Mouse (Mus musculus): Measurements from ENCODE around the gene Mgea5. TPM values are rescaled to one million over a fixed set of nuclear protein-coding genes. Genes with fewer than 3 reads are reported as not detected.

The Mgea5 gene
- polyA plus RNA-seq, 2 experiments: 59.0 to 85.3 TPM

DNA sequence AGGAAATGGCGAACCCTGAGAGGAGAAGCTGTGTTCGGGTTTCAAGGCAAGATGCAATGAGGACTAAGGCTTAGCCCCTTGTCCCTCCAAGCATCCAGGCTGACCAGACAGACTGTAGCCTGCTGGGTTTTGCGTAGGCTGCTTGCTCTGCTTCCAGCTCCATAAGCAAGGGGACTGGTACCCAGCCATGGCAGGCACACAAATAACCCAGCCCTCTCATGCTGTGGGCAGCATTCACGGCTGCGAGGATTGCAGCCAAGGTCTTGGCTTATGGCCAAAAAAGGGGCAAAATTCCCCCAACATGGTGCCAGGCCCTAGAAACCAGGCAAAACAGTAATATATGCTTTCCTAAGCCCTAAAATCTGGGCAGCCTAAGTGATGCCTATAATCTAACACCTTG lies 38.2 kb upstream of the Mgea5 start:
- H3K27me3 ChIP-seq (ENCODE audit: control insufficient read depth, insufficient read depth, low read length): no peaks in the 10 kb centered on the region
- no peak for TF ChIP-seq POLR2A (IDR thresholded peaks at IDR 0.05; ENCODE audit: borderline replicate concordance, extremely low read depth, insufficient read depth, insufficient read length)
- H3K4me2 ChIP-seq (replicated peaks; ENCODE audit: low read depth, low read length, severe bottlenecking): no peak overlapping the region
- DNase-seq (ENCODE audit: low spot score) (no peak), ATAC-seq (ENCODE audit: low FRiP score, low read depth) (no peak)
- no peak overlapping the region for H3K4me3 ChIP-seq (replicated peaks; ENCODE audit: low read length)
- H3K27ac ChIP-seq (replicated peaks; ENCODE audit: low read depth, low read length): no peak overlapping the region
- 55% methylated on average over 5 of the region's 5 CpGs for WGBS
- 0 out of 2 replicates have a peak, but pooled peaks cover 3% of the 10 kb centered on the region for H3K4me1 ChIP-seq (ENCODE audit: control insufficient read depth, insufficient read depth, low read length)
- peaks cover 6% of the 10 kb centered on the region for H3K36me3 ChIP-seq (ENCODE audit: control insufficient read depth, insufficient read depth, low read length)
- H3K9ac ChIP-seq (ENCODE audit: low read depth, low read length, severe bottlenecking): no peak overlapping the region
- no peaks in the 10 kb centered on the region for H3K9me3 ChIP-seq (ENCODE audit: control insufficient read depth, low read length)

DNA sequence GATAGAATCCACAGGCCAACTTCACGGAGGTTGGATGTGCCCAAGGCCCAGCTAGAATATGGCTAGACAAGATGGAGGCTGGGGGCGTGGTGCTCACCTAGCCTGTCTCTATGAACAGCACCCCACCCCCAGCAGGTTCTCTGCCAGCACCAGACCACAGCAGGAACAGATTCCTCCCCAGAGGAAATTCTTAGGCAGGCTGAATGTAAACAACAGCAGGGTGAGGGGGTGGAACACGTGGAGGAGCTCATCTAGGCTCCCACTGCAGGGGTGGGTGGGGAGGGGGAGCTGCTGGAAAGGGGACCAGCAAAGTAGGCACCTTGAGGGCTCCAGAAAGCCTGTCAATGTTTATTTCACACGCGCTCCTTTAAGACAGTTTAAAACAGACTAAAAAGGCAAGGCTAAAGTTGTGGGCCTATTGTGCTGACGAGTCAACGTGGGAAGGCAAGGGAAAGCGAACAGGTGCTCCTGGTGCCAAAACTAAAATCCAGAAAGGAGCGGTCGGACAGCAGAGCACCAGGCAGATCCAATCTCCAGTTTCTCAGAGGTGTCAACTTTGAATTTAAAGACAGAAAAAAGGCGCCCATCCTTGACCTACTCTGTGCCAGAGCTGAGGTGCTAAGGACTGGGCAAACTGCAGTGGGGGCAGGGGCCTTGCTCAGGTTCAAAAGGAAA lies 34.3 kb upstream of the Mgea5 start:
- no peak for ATAC-seq (ENCODE audit: low FRiP score, low read depth)
- H3K9ac ChIP-seq (ENCODE audit: low read depth, low read length, severe bottlenecking): no peak overlapping the region
- no peaks in the 10 kb centered on the region for H3K9me3 ChIP-seq (ENCODE audit: control insufficient read depth, low read length)
- no peak overlapping the region for H3K27ac ChIP-seq (replicated peaks; ENCODE audit: low read depth, low read length)
- no peak overlapping the region for H3K4me3 ChIP-seq (replicated peaks; ENCODE audit: low read length)
- no peak overlapping the region for H3K4me2 ChIP-seq (replicated peaks; ENCODE audit: low read depth, low read length, severe bottlenecking)
- peaks cover 10% of the 10 kb centered on the region for H3K27me3 ChIP-seq (ENCODE audit: control insufficient read depth, insufficient read depth, low read length)
- no peak for DNase-seq (ENCODE audit: low spot score)
- peaks cover 6% of the 10 kb centered on the region for H3K36me3 ChIP-seq (ENCODE audit: control insufficient read depth, insufficient read depth, low read length)
- no peak for TF ChIP-seq POLR2A (IDR thresholded peaks at IDR 0.05; ENCODE audit: borderline replicate concordance, extremely low read depth, insufficient read depth, insufficient read length)
- WGBS: 76% methylated on average over 11 of the region's 11 CpGs
- H3K4me1 ChIP-seq (ENCODE audit: control insufficient read depth, insufficient read depth, low read length): peaks cover 17% of the 10 kb centered on the region

DNA sequence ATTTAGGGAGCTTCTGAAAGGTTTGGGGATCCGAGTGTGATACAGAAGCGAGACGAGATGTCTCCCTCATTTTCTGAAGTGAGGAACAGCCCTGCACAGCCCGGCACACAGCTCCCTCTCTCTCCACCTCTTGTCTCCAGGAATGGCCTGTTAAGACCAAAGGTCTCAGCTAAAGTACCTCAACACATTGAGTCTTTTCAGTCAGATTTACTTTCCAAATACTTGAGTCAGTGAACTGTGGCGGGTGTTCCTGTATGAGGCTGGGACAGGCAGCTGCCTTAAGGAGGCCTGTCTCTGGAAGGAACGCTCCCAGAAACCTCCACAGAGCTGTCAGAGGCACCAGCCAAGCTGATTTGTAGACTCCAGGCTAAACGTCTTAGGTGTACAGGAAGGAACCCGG lies 33.1 kb upstream of the Mgea5 start:
- DNase-seq (ENCODE audit: low spot score) (no peak), ATAC-seq (ENCODE audit: low FRiP score, low read depth) (no peak)
- Histone ChIP-seq H3K36me3 (ENCODE audit: control insufficient read depth, insufficient read depth, low read length) (peaks cover 6% of the 10 kb centered on the region), H3K4me2 (replicated peaks; ENCODE audit: low read depth, low read length, severe bottlenecking) (peak overlapping the region; percentile 78; the same call in 1 of the 2 replicates), H3K9ac (ENCODE audit: low read depth, low read length, severe bottlenecking) (no peak overlapping the region), H3K27me3 (ENCODE audit: control insufficient read depth, insufficient read depth, low read length) (peaks cover 10% of the 10 kb centered on the region), H3K4me1 (ENCODE audit: control insufficient read depth, insufficient read depth, low read length) (peaks cover 21% of the 10 kb centered on the region), H3K9me3 (ENCODE audit: control insufficient read depth, low read length) (no peaks in the 10 kb centered on the region), H3K4me3 (replicated peaks; ENCODE audit: low read length) (no peak overlapping the region), H3K27ac (replicated peaks; ENCODE audit: low read depth, low read length) (no peak overlapping the region)
- 26% methylated on average over 8 of the region's 8 CpGs for WGBS
- TF ChIP-seq POLR2A (IDR thresholded peaks at IDR 0.05; ENCODE audit: borderline replicate concordance, extremely low read depth, insufficient read depth, insufficient read length): no peak

GRCm38 (mm10) chr19:45815831-45816405 lies 32.3 kb upstream of the Mgea5 start, which contains the start of gene Kcnip2:
Gene Kcnip2 (minus strand): TSS chr19:45816061.
- peak within 1 kb of the TSS; percentile 50 for H3K9ac ChIP-seq (ENCODE audit: low read depth, low read length, severe bottlenecking)
- peaks cover 10% of the 10 kb centered on the region for H3K27me3 ChIP-seq (ENCODE audit: control insufficient read depth, insufficient read depth, low read length)
- 0% methylated on average over 20 of the region's 29 CpGs for WGBS
- peaks cover 21% of the 10 kb centered on the region for H3K4me1 ChIP-seq (ENCODE audit: control insufficient read depth, insufficient read depth, low read length)
- peaks cover 6% of the 10 kb centered on the region for H3K36me3 ChIP-seq (ENCODE audit: control insufficient read depth, insufficient read depth, low read length)
- peak within 1 kb of the TSS; percentile 34 for H3K4me3 ChIP-seq (replicated peaks; ENCODE audit: low read length)
- no peak for TF ChIP-seq POLR2A (IDR thresholded peaks at IDR 0.05; ENCODE audit: borderline replicate concordance, extremely low read depth, insufficient read depth, insufficient read length)
- H3K9me3 ChIP-seq (ENCODE audit: control insufficient read depth, low read length): no peaks in the 10 kb centered on the region
- DNase-seq (ENCODE audit: low spot score): peak; percentile 45
- peak within 1 kb of the TSS; percentile 78 for H3K4me2 ChIP-seq (replicated peaks; ENCODE audit: low read depth, low read length, severe bottlenecking)
- ATAC-seq (ENCODE audit: low FRiP score, low read depth): peak; percentile 61; the same call in 1 of the 2 replicates
- no peak within 1 kb of the TSS for H3K27ac ChIP-seq (replicated peaks; ENCODE audit: low read depth, low read length)

GRCm38 (mm10) chr19:45815170-45815569 lies 31.5 kb upstream of the Mgea5 start:
- no peak for TF ChIP-seq POLR2A (IDR thresholded peaks at IDR 0.05; ENCODE audit: borderline replicate concordance, extremely low read depth, insufficient read depth, insufficient read length)
- Histone ChIP-seq H3K36me3 (ENCODE audit: control insufficient read depth, insufficient read depth, low read length) (peaks cover 6% of the 10 kb centered on the region), H3K27me3 (ENCODE audit: control insufficient read depth, insufficient read depth, low read length) (peaks cover 10% of the 10 kb centered on the region), H3K9ac (ENCODE audit: low read depth, low read length, severe bottlenecking) (no peak overlapping the region), H3K9me3 (ENCODE audit: control insufficient read depth, low read length) (no peaks in the 10 kb centered on the region), H3K27ac (replicated peaks; ENCODE audit: low read depth, low read length) (no peak overlapping the region), H3K4me1 (ENCODE audit: control insufficient read depth, insufficient read depth, low read length) (peaks cover 21% of the 10 kb centered on the region), H3K4me3 (replicated peaks; ENCODE audit: low read length) (no peak overlapping the region), H3K4me2 (replicated peaks; ENCODE audit: low read depth, low read length, severe bottlenecking) (peak overlapping the region; percentile 78; the same call in 1 of the 2 replicates)
- DNase-seq (ENCODE audit: low spot score) (no peak), ATAC-seq (ENCODE audit: low FRiP score, low read depth) (no peak)
- 31% methylated on average over 10 of the region's 10 CpGs for WGBS

Measured in limb, embryonic 14.5 days (tissue).